Mouse (Mus musculus) midbrain, embryonic 10.5 days (tissue): ENCODE measurements around the gene Arl6ip4. TPM values are rescaled to one million over a fixed set of nuclear protein-coding genes. Genes with fewer than 3 reads are reported as not detected.

Experiments
- DNase-seq: peaks from one replicate; pipeline ENCODE4 v3.0.0-alpha.2; 2017; ENCODE audit warnings: low spot score
- H3K27ac ChIP-seq: fragments of 300-500 bp; sonication (generic); replicated peaks from 2 replicates; pipeline ENCODE4 v1.5.1; 2016; ENCODE audit warnings: mild to moderate bottlenecking
- H3K27me3 ChIP-seq: fragments of 300-500 bp; sonication (generic); 2 replicates; pipeline ENCODE4 v1.6.1; 2016; ENCODE audit warnings: low read depth, mild to moderate bottlenecking; ENCODE audit not compliant: poor library complexity, severe bottlenecking
- H3K36me3 ChIP-seq: fragments of 300-500 bp; sonication (generic); 2 replicates; pipeline ENCODE4 v1.6.1; 2016; ENCODE audit warnings: mild to moderate bottlenecking, moderate library complexity
- H3K4me1 ChIP-seq: fragments of 300-500 bp; sonication (generic); 2 replicates; pipeline ENCODE4 v1.6.1; 2016
- H3K4me3 ChIP-seq: fragments of 300-500 bp; sonication (generic); 2 replicates; pipeline ENCODE4 v1.5.1; 2016; ENCODE audit warnings: mild to moderate bottlenecking, moderate library complexity
- H3K9me3 ChIP-seq: fragments of 300-500 bp; sonication (generic); replicated peaks from 2 replicates; pipeline ENCODE4 v1.6.1; 2016; ENCODE audit warnings: mild to moderate bottlenecking
- WGBS: fragments of 180-500 bp; shearing (Covaris S2); methylation state at CpG from one replicate; pipeline ENCODE4 v1.1.7; 2016; 5-methylcytosine and 5-hydroxymethylcytosine counted together
- polyA plus RNA-seq: library from polyadenylated mRNA; unstranded; fragments of >200 nt; fragmentation: Nextera tagmentation; extraction: Ambion mirVana; gene quantifications from 2 replicates; pipeline ENCODE4 v1.2.1, GENCODE M21; 2016

The Arl6ip4 gene
- polyA plus RNA-seq, 1 experiment from 2014 or later: 132 TPM

GRCm38 (mm10) chr5:124125093-124125492, 9.2 kb downstream of the Arl6ip4 start:
- peaks cover 92% of the 10 kb centered on the region for H3K36me3 ChIP-seq
- DNase-seq: no peak
- WGBS: 91% methylated on average over 11 of the region's 11 CpGs
- H3K27me3 ChIP-seq: no peaks in the 10 kb centered on the region
- H3K4me1 ChIP-seq: no peaks in the 10 kb centered on the region
- no peak overlapping the region for H3K27ac ChIP-seq
- H3K4me3 ChIP-seq: no peak overlapping the region
- no peaks in the 10 kb centered on the region for H3K9me3 ChIP-seq

GRCm38 (mm10) chr5:124134261-124134660, 18.4 kb downstream of the Arl6ip4 start:
- no peak overlapping the region for H3K4me3 ChIP-seq
- H3K27me3 ChIP-seq: no peaks in the 10 kb centered on the region
- no peaks in the 10 kb centered on the region for H3K4me1 ChIP-seq
- H3K36me3 ChIP-seq: peaks cover 64% of the 10 kb centered on the region
- no peak for DNase-seq
- H3K9me3 ChIP-seq: no peaks in the 10 kb centered on the region
- WGBS: 87% methylated on average over 5 of the region's 5 CpGs
- no peak overlapping the region for H3K27ac ChIP-seq

- Histone ChIP-seq H3K27me3 (no peaks in the 10 kb centered on the region), H3K4me1 (no peaks in the 10 kb centered on the region), H3K9me3 (0 out of 2 replicates have a peak, but pooled peaks cover 3% of the 10 kb centered on the region), H3K36me3 (peaks cover 55% of the 10 kb centered on the region), H3K27ac (no peak overlapping the region), H3K4me3 (no peak overlapping the region)
- 89% methylated on average over 7 of the region's 7 CpGs for WGBS
- no peak for DNase-seq
Observed at GRCm38 (mm10) chr5:124138066-124138465, 22.2 kb downstream of the Arl6ip4 start.

- Histone ChIP-seq H3K4me3 (no peak overlapping the region), H3K9me3 (no peaks in the 10 kb centered on the region), H3K36me3 (peaks cover 18% of the 10 kb centered on the region), H3K27me3 (no peaks in the 10 kb centered on the region), H3K27ac (no peak overlapping the region), H3K4me1 (peaks cover 3% of the 10 kb centered on the region; the same call in 1 of the 2 replicates)
- DNase-seq: no peak
- WGBS: 72% methylated on average over 5 of the region's 5 CpGs
Observed at GRCm38 (mm10) chr5:124149028-124149427, 33.1 kb downstream of the Arl6ip4 start.

GRCm38 (mm10) chr5:124150895-124151294, 35.0 kb downstream of the Arl6ip4 start:
- DNase-seq: no peak
- Histone ChIP-seq H3K9me3 (no peaks in the 10 kb centered on the region), H3K27me3 (no peaks in the 10 kb centered on the region), H3K27ac (no peak overlapping the region), H3K4me1 (peaks cover 3% of the 10 kb centered on the region; the same call in 1 of the 2 replicates), H3K4me3 (no peak overlapping the region), H3K36me3 (peaks cover 18% of the 10 kb centered on the region)
- WGBS: 85% methylated on average over 7 of the region's 7 CpGs

- peaks cover 3% of the 10 kb centered on the region; the same call in 1 of the 2 replicates for H3K4me1 ChIP-seq
- H3K9me3 ChIP-seq: no peaks in the 10 kb centered on the region
- peaks cover 12% of the 10 kb centered on the region for H3K36me3 ChIP-seq
- no peak for DNase-seq
- no peak overlapping the region for H3K27ac ChIP-seq
- no peak overlapping the region for H3K4me3 ChIP-seq
- H3K27me3 ChIP-seq: no peaks in the 10 kb centered on the region
- 87% methylated on average over 4 of the region's 4 CpGs for WGBS
Observed at GRCm38 (mm10) chr5:124152734-124153133, 36.8 kb downstream of the Arl6ip4 start.

- peaks cover 21% of the 10 kb centered on the region for H3K4me1 ChIP-seq
- DNase-seq: no peak
- no peaks in the 10 kb centered on the region for H3K9me3 ChIP-seq
- H3K27ac ChIP-seq: no peak overlapping the region
- no peak overlapping the region for H3K4me3 ChIP-seq
- 90% methylated on average over 5 of the region's 5 CpGs for WGBS
- no peaks in the 10 kb centered on the region for H3K27me3 ChIP-seq
- peaks cover 9% of the 10 kb centered on the region for H3K36me3 ChIP-seq
Observed at GRCm38 (mm10) chr5:124155943-124156342, 40.1 kb downstream of the Arl6ip4 start.

- peaks cover 35% of the 10 kb centered on the region for H3K4me1 ChIP-seq
- no peaks in the 10 kb centered on the region for H3K36me3 ChIP-seq
- WGBS: 74% methylated on average over 4 of the region's 4 CpGs
- H3K9me3 ChIP-seq: no peaks in the 10 kb centered on the region
- DNase-seq: no peak
- no peaks in the 10 kb centered on the region for H3K27me3 ChIP-seq
- H3K27ac ChIP-seq: no peak overlapping the region
- H3K4me3 ChIP-seq: no peak overlapping the region
Observed at GRCm38 (mm10) chr5:124158305-124158704, 42.4 kb downstream of the Arl6ip4 start.

GRCm38 (mm10) chr5:124159453-124159852, 43.6 kb downstream of the Arl6ip4 start:
- Histone ChIP-seq H3K27me3 (no peaks in the 10 kb centered on the region), H3K9me3 (no peaks in the 10 kb centered on the region), H3K36me3 (no peaks in the 10 kb centered on the region), H3K27ac (peak overlapping the region; percentile 4), H3K4me3 (no peak overlapping the region), H3K4me1 (peaks cover 47% of the 10 kb centered on the region)
- 22% methylated on average over 7 of the region's 7 CpGs for WGBS
- no peak for DNase-seq

GRCm38 (mm10) chr5:124161831-124162230, 45.9 kb downstream of the Arl6ip4 start:
- DNase-seq: no peak
- Histone ChIP-seq H3K27ac (no peak overlapping the region), H3K4me3 (no peak overlapping the region), H3K4me1 (peaks cover 71% of the 10 kb centered on the region), H3K36me3 (no peaks in the 10 kb centered on the region), H3K9me3 (no peaks in the 10 kb centered on the region), H3K27me3 (no peaks in the 10 kb centered on the region)
- WGBS: 68% methylated on average over 10 of the region's 10 CpGs

- DNase-seq: peak; percentile 70
- no peaks in the 10 kb centered on the region for H3K36me3 ChIP-seq
- no peaks in the 10 kb centered on the region for H3K27me3 ChIP-seq
- peaks cover 78% of the 10 kb centered on the region for H3K4me1 ChIP-seq
- no peak overlapping the region for H3K4me3 ChIP-seq
- no peak overlapping the region for H3K27ac ChIP-seq
- H3K9me3 ChIP-seq: no peaks in the 10 kb centered on the region
- 61% methylated on average over 5 of the region's 5 CpGs for WGBS
Observed at GRCm38 (mm10) chr5:124162577-124162976, 46.7 kb downstream of the Arl6ip4 start.

GRCm38 (mm10) chr5:124163445-124163844, 47.6 kb downstream of the Arl6ip4 start:
- Histone ChIP-seq H3K27me3 (no peaks in the 10 kb centered on the region), H3K36me3 (no peaks in the 10 kb centered on the region), H3K4me1 (peaks cover 80% of the 10 kb centered on the region), H3K4me3 (no peak overlapping the region), H3K9me3 (no peaks in the 10 kb centered on the region), H3K27ac (0 out of 2 replicates have a peak overlapping the region, but pooled peaks have one; percentile 17)
- no peak for DNase-seq
- WGBS: 89% methylated on average over 11 of the region's 11 CpGs

- H3K36me3 ChIP-seq: no peaks in the 10 kb centered on the region
- no peaks in the 10 kb centered on the region for H3K27me3 ChIP-seq
- H3K4me3 ChIP-seq: no peak overlapping the region
- no peaks in the 10 kb centered on the region for H3K9me3 ChIP-seq
- H3K27ac ChIP-seq: peak overlapping the region; percentile 46; the same call in 1 of the 2 replicates
- peaks cover 63% of the 10 kb centered on the region for H3K4me1 ChIP-seq
- WGBS: 57% methylated on average over 15 of the region's 15 CpGs
- DNase-seq: no peak
Observed at GRCm38 (mm10) chr5:124165622-124166570, 50.0 kb downstream of the Arl6ip4 start.
